Mouse (Mus musculus) cortical plate, adult 2 months (tissue): ENCODE measurements at regions not wholly inside any gene's neighbourhood (a gene's known extent, or its start where the extent isn't known, plus 50 kb on each side); places are given as distances from the start of the nearest gene placed in this dataset.

Experiments used
- CTCF ChIP-seq: fragments of 200-500 bp; IDR thresholded peaks from 2 replicates; pipeline ENCODE4 v1.5.1; 2011; ENCODE audit warnings: mild to moderate bottlenecking, control low read depth, low read length; ENCODE audit not compliant: insufficient read depth; ENCODE audit errors: extremely low read depth
- POLR2A ChIP-seq: fragments of 200-500 bp; IDR thresholded peaks from 2 replicates; pipeline ENCODE4 v1.6.1; 2011; ENCODE audit warnings: mild to moderate bottlenecking, low read length, control low read depth; ENCODE audit not compliant: insufficient read depth; ENCODE audit errors: extremely low read depth

- TF ChIP-seq POLR2A (no peak), CTCF (no peak)
Measured at GRCm38 (mm10) chr12:69005141-69005540, 153.8 kb downstream of the Rps29 start.
